Mouse (Mus musculus): Measurements from ENCODE around the gene Nat10. TPM values are rescaled to one million over a fixed set of nuclear protein-coding genes. Genes with fewer than 3 reads are reported as not detected.

The Nat10 gene
- polyA plus RNA-seq, 1 experiment from 2014 or later = 8.8 TPM

DNA sequence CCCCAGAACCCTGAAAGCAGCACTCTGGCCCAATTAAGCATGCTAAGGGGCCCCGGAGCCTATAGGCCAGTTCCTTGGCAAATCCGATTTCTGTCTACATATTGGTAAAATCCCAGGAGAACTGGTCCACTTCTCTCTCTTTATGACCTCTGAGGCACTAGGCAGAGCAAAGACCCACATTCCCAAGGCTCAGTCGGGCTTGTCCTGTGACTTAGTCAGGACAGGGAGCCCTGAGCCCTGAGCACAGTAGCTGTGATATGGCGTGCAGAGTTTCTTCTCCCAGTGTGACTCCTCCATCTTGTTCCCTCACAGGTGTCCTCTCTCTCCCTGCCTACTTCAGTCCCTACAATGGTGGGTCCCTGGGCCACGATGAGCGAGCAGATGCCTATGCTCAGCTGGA is 82.6 kb downstream of the Nat10 start:
- Histone ChIP-seq H3K9ac (ENCODE audit: low read depth, low read length) (no peak overlapping the region), H3K9me3 (ENCODE audit: control insufficient read depth) (no peaks in the 10 kb centered on the region), H3K27me3 (replicated peaks; ENCODE audit: control insufficient read depth, insufficient read depth, low read length) (no peaks in the 10 kb centered on the region), H3K4me3 (ENCODE audit: low read depth, low read length) (no peak overlapping the region), H3K4me1 (replicated peaks; ENCODE audit: control insufficient read depth, insufficient read depth, low read length) (no peaks in the 10 kb centered on the region), H3K4me2 (replicated peaks; ENCODE audit: low read depth) (no peak overlapping the region), H3K27ac (ENCODE audit: low read depth, low read length) (no peak overlapping the region), H3K36me3 (ENCODE audit: control insufficient read depth, insufficient read depth) (no peaks in the 10 kb centered on the region)
- no peak for ATAC-seq
- 90% methylated on average over 6 of the region's 6 CpGs for WGBS
- TF ChIP-seq CTCF (IDR thresholded peaks at IDR 0.05; ENCODE audit: low read depth) = no peak

DNA sequence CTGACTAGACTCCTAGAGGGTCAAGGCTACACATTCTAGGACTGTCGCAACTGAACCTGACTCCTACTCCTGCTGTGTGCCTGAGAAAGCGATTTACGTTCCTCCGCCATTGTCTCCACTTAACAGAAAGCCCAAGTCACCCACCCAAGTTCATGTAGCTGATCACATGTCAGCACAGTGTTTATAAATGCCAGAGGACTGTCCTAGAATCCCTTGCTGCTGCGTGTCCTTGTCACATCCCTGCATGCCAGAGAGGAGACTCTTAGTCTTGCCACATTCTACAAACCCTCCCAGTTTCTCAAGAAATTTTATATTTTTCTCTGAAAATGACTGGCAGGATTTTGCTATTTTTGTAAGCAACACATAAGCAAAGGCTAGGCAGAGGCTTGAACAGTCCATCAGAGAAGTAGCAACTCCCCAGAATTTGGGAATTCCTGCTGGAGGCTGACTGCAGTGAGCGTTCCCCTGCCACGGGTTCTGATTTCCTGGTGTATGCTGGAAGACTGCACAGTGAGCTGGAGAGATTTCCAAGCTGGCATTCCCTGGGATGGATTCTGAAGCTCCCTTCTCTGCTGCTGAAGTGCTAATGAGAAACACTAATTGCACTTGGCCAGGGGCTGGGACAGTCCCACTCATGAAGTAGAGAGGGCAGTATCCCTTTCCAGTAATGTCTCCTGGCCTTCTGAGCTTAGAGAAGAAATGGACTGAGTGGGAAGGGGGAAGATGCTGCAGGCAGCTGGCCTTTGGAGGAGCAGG is 83.3 kb downstream of the Nat10 start:
- Histone ChIP-seq H3K4me1 (replicated peaks; ENCODE audit: control insufficient read depth, insufficient read depth, low read length) (no peaks in the 10 kb centered on the region), H3K4me3 (ENCODE audit: low read depth, low read length) (no peak overlapping the region), H3K9me3 (ENCODE audit: control insufficient read depth) (no peaks in the 10 kb centered on the region), H3K9ac (ENCODE audit: low read depth, low read length) (no peak overlapping the region), H3K27me3 (replicated peaks; ENCODE audit: control insufficient read depth, insufficient read depth, low read length) (no peaks in the 10 kb centered on the region), H3K27ac (ENCODE audit: low read depth, low read length) (no peak overlapping the region), H3K36me3 (ENCODE audit: control insufficient read depth, insufficient read depth) (no peaks in the 10 kb centered on the region), H3K4me2 (replicated peaks; ENCODE audit: low read depth) (no peak overlapping the region)
- no peak for ATAC-seq
- no peak for TF ChIP-seq CTCF (IDR thresholded peaks at IDR 0.05; ENCODE audit: low read depth)
- 86% methylated on average over 7 of the region's 7 CpGs for WGBS

DNA sequence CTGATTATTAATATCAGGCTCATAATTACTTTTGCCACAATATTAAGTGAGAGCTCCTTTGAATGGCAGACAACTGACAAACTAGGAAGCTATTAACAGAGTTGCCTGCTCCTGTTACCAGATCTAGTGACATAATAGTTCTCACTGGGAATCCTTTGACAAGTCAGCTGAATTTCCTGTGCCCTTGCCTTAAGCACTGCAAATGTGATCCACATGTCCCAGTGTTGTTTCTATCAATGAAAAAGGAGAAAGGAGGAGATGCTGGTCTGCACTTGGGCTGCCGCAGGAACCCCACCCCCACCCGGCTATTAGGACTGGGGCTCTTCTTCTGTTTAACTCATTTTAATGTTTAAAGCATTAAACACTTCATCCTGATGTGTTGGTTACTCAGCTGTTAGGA is 84.3 kb downstream of the Nat10 start:
- no peak for ATAC-seq
- Histone ChIP-seq H3K9me3 (ENCODE audit: control insufficient read depth) (no peaks in the 10 kb centered on the region), H3K27me3 (replicated peaks; ENCODE audit: control insufficient read depth, insufficient read depth, low read length) (no peaks in the 10 kb centered on the region), H3K36me3 (ENCODE audit: control insufficient read depth, insufficient read depth) (no peaks in the 10 kb centered on the region), H3K4me3 (ENCODE audit: low read depth, low read length) (no peak overlapping the region), H3K4me2 (replicated peaks; ENCODE audit: low read depth) (no peak overlapping the region), H3K27ac (ENCODE audit: low read depth, low read length) (no peak overlapping the region), H3K9ac (ENCODE audit: low read depth, low read length) (no peak overlapping the region), H3K4me1 (replicated peaks; ENCODE audit: control insufficient read depth, insufficient read depth, low read length) (no peaks in the 10 kb centered on the region)
- 66% methylated on average over 2 of the region's 2 CpGs for WGBS
- TF ChIP-seq CTCF (IDR thresholded peaks at IDR 0.05; ENCODE audit: low read depth) = no peak

DNA sequence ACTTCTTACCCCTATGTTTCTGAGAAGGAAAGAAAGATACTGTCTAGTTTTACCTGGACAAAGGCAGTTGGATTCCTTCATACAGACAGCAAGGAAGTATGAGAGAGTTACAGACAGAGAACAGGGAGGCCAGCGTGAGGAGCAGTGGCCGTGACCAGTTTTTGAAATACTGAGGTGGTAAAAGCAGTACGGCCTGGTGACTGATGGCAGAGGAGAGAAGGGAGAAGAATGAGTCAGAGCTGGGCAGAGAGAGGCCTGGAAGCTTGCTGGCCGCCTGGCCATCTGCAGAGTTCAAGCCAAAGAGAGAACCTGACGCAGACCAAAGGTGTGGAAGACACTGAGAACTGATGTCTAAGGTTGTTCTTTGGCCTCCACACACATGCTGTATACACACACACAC is 85.7 kb downstream of the Nat10 start:
- Histone ChIP-seq H3K9me3 (ENCODE audit: control insufficient read depth) (no peaks in the 10 kb centered on the region), H3K27ac (ENCODE audit: low read depth, low read length) (no peak overlapping the region), H3K36me3 (ENCODE audit: control insufficient read depth, insufficient read depth) (no peaks in the 10 kb centered on the region), H3K9ac (ENCODE audit: low read depth, low read length) (no peak overlapping the region), H3K27me3 (replicated peaks; ENCODE audit: control insufficient read depth, insufficient read depth, low read length) (no peaks in the 10 kb centered on the region), H3K4me1 (replicated peaks; ENCODE audit: control insufficient read depth, insufficient read depth, low read length) (no peaks in the 10 kb centered on the region), H3K4me2 (replicated peaks; ENCODE audit: low read depth) (no peak overlapping the region), H3K4me3 (ENCODE audit: low read depth, low read length) (no peak overlapping the region)
- no peak for TF ChIP-seq CTCF (IDR thresholded peaks at IDR 0.05; ENCODE audit: low read depth)
- ATAC-seq = no peak
- 88% methylated on average over 5 of the region's 5 CpGs for WGBS

DNA sequence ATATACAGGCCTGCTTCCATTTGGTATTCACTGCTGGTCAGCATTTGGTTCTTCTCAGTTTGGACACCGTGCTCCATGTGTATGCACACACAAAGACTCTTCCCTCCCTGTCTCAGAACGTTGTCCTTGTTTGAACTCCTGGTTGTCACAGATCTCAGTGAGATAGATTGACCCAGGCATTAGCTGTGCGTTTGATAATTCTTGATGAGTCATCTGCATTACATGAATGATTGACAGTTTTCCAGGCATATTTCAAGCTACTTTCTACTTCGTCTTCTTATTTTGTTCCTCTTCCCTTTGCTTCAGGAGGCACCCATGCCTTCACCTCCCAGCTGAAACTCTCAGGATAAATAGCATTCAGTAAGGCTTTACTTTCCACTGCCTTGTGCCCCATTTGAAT is 87.5 kb downstream of the Nat10 start:
- no peak overlapping the region for H3K4me3 ChIP-seq (ENCODE audit: low read depth, low read length)
- H3K4me2 ChIP-seq (replicated peaks; ENCODE audit: low read depth) = no peak overlapping the region
- WGBS = 43% methylated on average over 4 of the region's 4 CpGs
- H3K9ac ChIP-seq (ENCODE audit: low read depth, low read length) = no peak overlapping the region
- no peak for TF ChIP-seq CTCF (IDR thresholded peaks at IDR 0.05; ENCODE audit: low read depth)
- no peak overlapping the region for H3K27ac ChIP-seq (ENCODE audit: low read depth, low read length)
- H3K27me3 ChIP-seq (replicated peaks; ENCODE audit: control insufficient read depth, insufficient read depth, low read length) = no peaks in the 10 kb centered on the region
- ATAC-seq = no peak
- H3K36me3 ChIP-seq (ENCODE audit: control insufficient read depth, insufficient read depth) = no peaks in the 10 kb centered on the region
- no peaks in the 10 kb centered on the region for H3K4me1 ChIP-seq (replicated peaks; ENCODE audit: control insufficient read depth, insufficient read depth, low read length)
- no peaks in the 10 kb centered on the region for H3K9me3 ChIP-seq (ENCODE audit: control insufficient read depth)

DNA sequence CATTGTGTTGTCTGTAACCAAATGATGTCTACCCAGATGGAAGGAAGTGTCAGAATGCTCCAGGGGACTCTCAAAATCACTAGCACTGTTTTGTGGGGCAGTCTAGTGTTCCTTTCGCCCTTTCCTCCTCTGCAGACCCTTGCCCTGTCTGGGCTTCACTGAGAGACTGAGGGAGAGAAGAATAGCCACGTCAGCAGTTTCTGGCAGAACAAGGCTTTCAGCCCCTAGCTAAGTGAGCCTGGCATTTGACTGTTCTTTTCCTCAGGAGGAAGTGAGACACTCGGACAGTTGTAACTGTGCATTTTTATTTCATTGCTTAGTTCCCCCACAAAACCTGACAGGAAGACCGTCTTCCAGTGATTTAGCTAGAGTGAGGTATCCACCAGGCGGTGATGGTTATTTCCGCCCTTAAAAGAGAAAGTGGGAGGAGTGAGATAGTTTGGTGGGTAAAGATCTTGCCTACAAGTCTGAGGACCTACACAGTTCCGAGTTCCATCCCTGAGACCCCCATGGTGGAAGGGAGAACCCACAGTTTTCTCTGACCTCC is 88.4 kb downstream of the Nat10 start:
- Histone ChIP-seq H3K27me3 (replicated peaks; ENCODE audit: control insufficient read depth, insufficient read depth, low read length) (no peaks in the 10 kb centered on the region), H3K27ac (ENCODE audit: low read depth, low read length) (no peak overlapping the region), H3K4me1 (replicated peaks; ENCODE audit: control insufficient read depth, insufficient read depth, low read length) (no peaks in the 10 kb centered on the region), H3K4me3 (ENCODE audit: low read depth, low read length) (no peak overlapping the region), H3K36me3 (ENCODE audit: control insufficient read depth, insufficient read depth) (no peaks in the 10 kb centered on the region), H3K9me3 (ENCODE audit: control insufficient read depth) (no peaks in the 10 kb centered on the region), H3K9ac (ENCODE audit: low read depth, low read length) (no peak overlapping the region), H3K4me2 (replicated peaks; ENCODE audit: low read depth) (no peak overlapping the region)
- no peak for TF ChIP-seq CTCF (IDR thresholded peaks at IDR 0.05; ENCODE audit: low read depth)
- no peak for ATAC-seq
- 81% methylated on average over 7 of the region's 7 CpGs for WGBS

Other genes starting within 250 kb of the Nat10 start
- gene Abtb2, start 195.0 kb downstream of the Nat10 start, polyA plus RNA-seq (2015; fragmentation: Nextera tagmentation; extraction: Ambion mirVana) = 3.8 and 3.9 TPM in 2 replicates
- 91.4 and 103 TPM in 2 replicates for gene Caprin1, start 36.4 kb upstream of the Nat10 start, polyA plus RNA-seq (2015; fragmentation: Nextera tagmentation; extraction: Ambion mirVana)
- 11.1 and 12.9 TPM in 2 replicates for gene Lmo2, start 196.7 kb upstream of the Nat10 start, polyA plus RNA-seq (2015; fragmentation: Nextera tagmentation; extraction: Ambion mirVana)

Measured in intestine, postnatal 0 days (tissue).